Mouse (Mus musculus): Measurements from ENCODE around the gene Dcdc2c. TPM values are rescaled to one million over a fixed set of nuclear protein-coding genes. Genes with fewer than 3 reads are reported as not detected.

Dcdc2c gene
- not detected in 2 replicates for polyA plus RNA-seq (2012; rRNA removed; ENCODE audit: low replicate concordance)

GRCm38 (mm10) chr12:28552299-28552698, at the start of gene Dcdc2c:
Dcdc2c (minus strand) TSS chr12:28552399.

GRCm38 (mm10) chr12:28582423-28582822, 30.2 kb upstream of the Dcdc2c start, which contains the start of gene Allc:
Allc (minus strand) TSS chr12:28582523.

Other genes with a start within 250 kb of the Dcdc2c start
- 0.10 TPM in 1 of 2 replicates, not detected in the other for gene Allc, start 30.1 kb upstream of the Dcdc2c start, polyA plus RNA-seq (2012; rRNA removed; ENCODE audit: low replicate concordance)
- 1.9 and 2.2 TPM in 2 replicates for gene Colec11, start 71.0 kb upstream of the Dcdc2c start, polyA plus RNA-seq (2012; rRNA removed; ENCODE audit: low replicate concordance)
- gene Rps7, start 83.6 kb upstream of the Dcdc2c start, polyA plus RNA-seq (2012; rRNA removed; ENCODE audit: low replicate concordance) = 190 and 201 TPM in 2 replicates
- 7.2 and 9.5 TPM in 2 replicates for gene Rnaseh1, start 97.2 kb upstream of the Dcdc2c start, polyA plus RNA-seq (2012; rRNA removed; ENCODE audit: low replicate concordance)
- 12.2 and 28.6 TPM in 2 replicates for gene Adi1, start 122.8 kb upstream of the Dcdc2c start, polyA plus RNA-seq (2012; rRNA removed; ENCODE audit: low replicate concordance)
- 23.3 and 28.1 TPM in 2 replicates for gene Trappc12, start 198.1 kb upstream of the Dcdc2c start, polyA plus RNA-seq (2012; rRNA removed; ENCODE audit: low replicate concordance)
- 35.5 and 47.2 TPM in 2 replicates for gene Eipr1, start 199.4 kb upstream of the Dcdc2c start, polyA plus RNA-seq (2012; rRNA removed; ENCODE audit: low replicate concordance)